Mouse (Mus musculus) spleen, adult 12 weeks (tissue): Measurements from ENCODE around the gene Trim11.
A peak's percentile ranks its signal among the peaks of the same experiment; 100 is the strongest.

Experiments used
- DNase-seq: peaks from one replicate; pipeline ENCODE4 v3.0.0; 2022; ENCODE audit warnings: low spot score

Gene Trim11

GRCm38 (mm10) chr11:58957226-58957914 is 20.5 kb upstream of the Trim11 start:
- DNase-seq, result no peak

GRCm38 (mm10) chr11:58958536-58958935 is 19.4 kb upstream of the Trim11 start:
- no peak for DNase-seq

GRCm38 (mm10) chr11:58959186-58959825 is 18.6 kb upstream of the Trim11 start:
- DNase-seq, result no peak

- peak; percentile 82 for DNase-seq
These were observed 17.9 kb upstream of the Trim11 start for GRCm38 (mm10) chr11:58959921-58960465.

GRCm38 (mm10) chr11:58961364-58962177 is 16.3 kb upstream of the Trim11 start:
- no peak for DNase-seq

- no peak for DNase-seq
These were observed 14.3 kb upstream of the Trim11 start for GRCm38 (mm10) chr11:58963543-58963942.

GRCm38 (mm10) chr11:58964216-58964615 is 13.7 kb upstream of the Trim11 start:
- DNase-seq, result no peak

GRCm38 (mm10) chr11:58965001-58965760 is 12.7 kb upstream of the Trim11 start:
- DNase-seq, result no peak

- no peak for DNase-seq
These were observed 10.5 kb upstream of the Trim11 start for GRCm38 (mm10) chr11:58967346-58967745.

- DNase-seq, result no peak
These were observed 9.3 kb upstream of the Trim11 start for GRCm38 (mm10) chr11:58968551-58968950.

- no peak for DNase-seq
These were observed 8.9 kb upstream of the Trim11 start for GRCm38 (mm10) chr11:58969027-58969426.

GRCm38 (mm10) chr11:58969659-58970058 is 8.2 kb upstream of the Trim11 start:
- no peak for DNase-seq

GRCm38 (mm10) chr11:58970831-58971530 is 6.9 kb upstream of the Trim11 start:
- no peak for DNase-seq

- no peak for DNase-seq
These were observed 6.1 kb upstream of the Trim11 start for GRCm38 (mm10) chr11:58971796-58972195.

- no peak for DNase-seq
These were observed 3.5 kb upstream of the Trim11 start for GRCm38 (mm10) chr11:58974414-58974813.

GRCm38 (mm10) chr11:58977150-58977549 is 743 bp upstream of the Trim11 start:
- peak; percentile 46 for DNase-seq

GRCm38 (mm10) chr11:58977607-58978026 is 276 bp upstream of the Trim11 start:
- DNase-seq, result peak; percentile 27

- DNase-seq, result no peak
These were observed 775 bp downstream of the Trim11 start for GRCm38 (mm10) chr11:58978706-58979030.

- no peak for DNase-seq
These were observed 1.3 kb downstream of the Trim11 start for GRCm38 (mm10) chr11:58979183-58979582.

- DNase-seq, result no peak
These were observed 1.8 kb downstream of the Trim11 start for GRCm38 (mm10) chr11:58979661-58980060.

GRCm38 (mm10) chr11:58980381-58980990 is 2.6 kb downstream of the Trim11 start:
- no peak for DNase-seq
